Mouse (Mus musculus): ENCODE measurements around the gene Olfr871. TPM values are rescaled to one million over a fixed set of nuclear protein-coding genes. Genes with fewer than 3 reads are reported as not detected.
"Not testable (repeated sequence)": the region's sequence is repeated elsewhere in the genome, so short reads cannot be mapped to it uniquely, and the experiment has no call there.

Gene Olfr871
- total RNA-seq (2015; ENCODE audit: low replicate concordance) (not detected in 2 replicates), total RNA-seq (2017; ENCODE audit: low replicate concordance) (not detected in 2 replicates)

- no peak for ATAC-seq (replicated peaks; ENCODE audit: low FRiP score, poor library complexity, severe bottlenecking)
Measured at GRCm38 (mm10) chr9:20211907-20212306, at the start of gene Olfr871. Gene Olfr871, plus strand, starts transcription at chr9:20212207.

GRCm38 (mm10) chr9:20173957-20174356 is 38.0 kb upstream of the Olfr871 start, which contains the start of gene Olfr870:
Gene Olfr870, minus strand, starts transcription at chr9:20174057.
- ATAC-seq (replicated peaks; ENCODE audit: low FRiP score, poor library complexity, severe bottlenecking): no peak

- ATAC-seq (replicated peaks; ENCODE audit: low FRiP score, poor library complexity, severe bottlenecking): no peak
Measured at GRCm38 (mm10) chr9:20179463-20179862, 32.5 kb upstream of the Olfr871 start.

- ATAC-seq (replicated peaks; ENCODE audit: low FRiP score, poor library complexity, severe bottlenecking): no peak
Measured at GRCm38 (mm10) chr9:20202131-20202530, 9.9 kb upstream of the Olfr871 start.

GRCm38 (mm10) chr9:20203413-20203984 is 8.5 kb upstream of the Olfr871 start:
- ATAC-seq (replicated peaks; ENCODE audit: low FRiP score, poor library complexity, severe bottlenecking): not testable (repeated sequence)

- ATAC-seq (replicated peaks; ENCODE audit: low FRiP score, poor library complexity, severe bottlenecking): no peak
Measured at GRCm38 (mm10) chr9:20210812-20211211, 1.2 kb upstream of the Olfr871 start.

GRCm38 (mm10) chr9:20211477-20211876 is 530 bp upstream of the Olfr871 start:
- no peak for ATAC-seq (replicated peaks; ENCODE audit: low FRiP score, poor library complexity, severe bottlenecking)

GRCm38 (mm10) chr9:20236819-20237218 is 24.8 kb downstream of the Olfr871 start, which contains the start of gene Olfr872:
Gene Olfr872, plus strand, starts transcription at chr9:20237119.
- no peak for ATAC-seq (replicated peaks; ENCODE audit: low FRiP score, poor library complexity, severe bottlenecking)

- no peak for ATAC-seq (replicated peaks; ENCODE audit: low FRiP score, poor library complexity, severe bottlenecking)
Measured at GRCm38 (mm10) chr9:20237378-20237777, 25.4 kb downstream of the Olfr871 start.

Other genes starting within 250 kb of the Olfr871 start
- not detected in 2 replicates for gene Olfr866, start 184.2 kb upstream of the Olfr871 start, total RNA-seq (2015; ENCODE audit: low replicate concordance)
- gene Olfr866, start 184.2 kb upstream of the Olfr871 start, total RNA-seq (2017; ENCODE audit: low replicate concordance): not detected in 2 replicates
- not detected in 2 replicates for gene Olfr867, start 154.6 kb upstream of the Olfr871 start, total RNA-seq (2015; ENCODE audit: low replicate concordance)
- gene Olfr867, start 154.6 kb upstream of the Olfr871 start, total RNA-seq (2017; ENCODE audit: low replicate concordance): not detected in 2 replicates
- gene Olfr868, start 113.6 kb upstream of the Olfr871 start, total RNA-seq (2015; ENCODE audit: low replicate concordance): not detected in 2 replicates
- gene Olfr868, start 113.6 kb upstream of the Olfr871 start, total RNA-seq (2017; ENCODE audit: low replicate concordance): not detected in 2 replicates
- not detected in 2 replicates for gene Olfr869, start 83.2 kb upstream of the Olfr871 start, total RNA-seq (2015; ENCODE audit: low replicate concordance)
- not detected in 2 replicates for gene Olfr869, start 83.2 kb upstream of the Olfr871 start, total RNA-seq (2017; ENCODE audit: low replicate concordance)
- gene Olfr870, start 38.1 kb upstream of the Olfr871 start, total RNA-seq (2015; ENCODE audit: low replicate concordance): not detected in 2 replicates
- not detected in 2 replicates for gene Olfr870, start 38.1 kb upstream of the Olfr871 start, total RNA-seq (2017; ENCODE audit: low replicate concordance)
- gene Olfr872, start 24.9 kb downstream of the Olfr871 start, total RNA-seq (2015; ENCODE audit: low replicate concordance): not detected in 2 replicates
- not detected in 2 replicates for gene Olfr872, start 24.9 kb downstream of the Olfr871 start, total RNA-seq (2017; ENCODE audit: low replicate concordance)
- gene Olfr39, start 70.1 kb downstream of the Olfr871 start, total RNA-seq (2015; ENCODE audit: low replicate concordance): not detected in 2 replicates
- not detected in 2 replicates for gene Olfr39, start 70.1 kb downstream of the Olfr871 start, total RNA-seq (2017; ENCODE audit: low replicate concordance)
- not detected in 2 replicates for gene Olfr873, start 86.3 kb downstream of the Olfr871 start, total RNA-seq (2015; ENCODE audit: low replicate concordance)
- not detected in 2 replicates for gene Olfr873, start 86.3 kb downstream of the Olfr871 start, total RNA-seq (2017; ENCODE audit: low replicate concordance)
- not detected in 2 replicates for gene Olfr18, start 123.9 kb downstream of the Olfr871 start, total RNA-seq (2015; ENCODE audit: low replicate concordance)
- not detected in 2 replicates for gene Olfr18, start 123.9 kb downstream of the Olfr871 start, total RNA-seq (2017; ENCODE audit: low replicate concordance)
- gene Zfp560, start 173.0 kb downstream of the Olfr871 start, total RNA-seq (2015; ENCODE audit: low replicate concordance): 4.0 and 5.0 TPM in 2 replicates
- 5.6 TPM in 1 of 2 replicates, not detected in the other for gene Zfp560, start 173.0 kb downstream of the Olfr871 start, total RNA-seq (2017; ENCODE audit: low replicate concordance)
- 5.0 and 9.2 TPM in 2 replicates for gene Zfp26, start 248.0 kb downstream of the Olfr871 start, total RNA-seq (2015; ENCODE audit: low replicate concordance)
- 2.7 and 24.4 TPM in 2 replicates for gene Zfp26, start 248.0 kb downstream of the Olfr871 start, total RNA-seq (2017; ENCODE audit: low replicate concordance)